Mouse (Mus musculus) thymus, postnatal 36 days (tissue): ENCODE data around the gene Slc22a21.
"Not testable (repeated sequence)": the region's sequence is repeated elsewhere in the genome, so short reads cannot be mapped to it uniquely, and the experiment has no call there.

ENCODE experiments used
- DNase-seq, 2 experiments: peaks; one replicate each; pipeline ENCODE4 v3.0.0; 2022; ENCODE audit warnings: mixed read lengths in 2 of 2

The Slc22a21 gene

DNA sequence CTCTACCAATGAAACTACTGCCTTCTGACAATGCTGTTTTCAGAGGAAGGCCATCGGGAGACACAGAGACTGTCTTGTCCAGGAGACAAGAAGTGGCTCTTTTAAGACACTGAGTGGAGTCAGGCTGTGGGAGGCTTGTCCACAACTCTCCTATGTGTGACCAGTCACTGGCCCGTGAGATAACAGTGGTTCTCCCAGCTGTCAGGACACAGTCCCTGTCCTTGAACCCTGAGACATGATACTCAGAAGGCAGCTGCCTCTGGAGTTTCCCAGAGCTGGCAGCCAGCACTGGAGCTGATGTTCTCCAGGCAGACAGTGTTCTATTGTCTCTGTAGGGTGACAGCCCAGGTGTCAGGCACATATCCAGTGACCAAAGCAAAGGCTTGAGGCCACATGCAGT, 17.5 kb upstream of the Slc22a21 start:
- no peak for DNase-seq

DNA sequence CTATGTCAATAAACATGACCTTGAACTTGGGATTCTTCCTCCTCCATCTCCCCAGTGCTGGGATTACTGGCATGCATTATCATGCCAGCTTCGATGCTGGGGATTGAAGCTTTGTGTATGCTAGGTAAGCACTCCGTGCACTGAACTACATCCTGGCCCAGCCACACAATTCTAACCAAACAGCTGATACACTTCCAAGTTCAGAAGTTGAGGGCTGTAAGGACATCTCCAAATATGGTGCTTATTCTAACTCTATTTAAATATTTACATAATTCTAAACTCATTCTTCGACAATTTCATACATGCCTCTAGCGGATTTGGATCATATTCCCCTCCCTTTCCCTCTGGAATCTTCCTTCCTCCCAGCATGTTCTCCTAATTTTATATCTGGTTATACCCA, 12.1 kb upstream of the Slc22a21 start:
- no peak for DNase-seq

DNA sequence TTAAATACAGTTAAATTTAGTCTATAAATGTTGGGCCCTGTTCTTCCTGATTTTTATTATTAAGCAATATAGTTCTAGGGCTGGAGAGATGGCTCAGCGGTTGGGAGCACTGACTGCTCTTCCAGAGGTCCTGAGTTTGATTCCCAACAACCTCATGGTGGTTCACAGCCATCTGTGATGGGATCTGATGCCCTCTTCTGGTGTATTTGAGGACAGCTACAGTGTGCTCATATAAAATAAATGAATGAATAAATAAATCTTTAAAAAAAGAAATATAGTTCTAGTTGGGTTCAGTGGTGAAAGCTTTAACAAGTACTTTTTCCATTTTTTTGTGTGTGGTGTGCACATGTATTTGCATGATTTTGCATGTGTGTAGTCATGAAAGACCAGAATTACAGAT, 9.1 kb upstream of the Slc22a21 start:
- no peak for DNase-seq

DNA sequence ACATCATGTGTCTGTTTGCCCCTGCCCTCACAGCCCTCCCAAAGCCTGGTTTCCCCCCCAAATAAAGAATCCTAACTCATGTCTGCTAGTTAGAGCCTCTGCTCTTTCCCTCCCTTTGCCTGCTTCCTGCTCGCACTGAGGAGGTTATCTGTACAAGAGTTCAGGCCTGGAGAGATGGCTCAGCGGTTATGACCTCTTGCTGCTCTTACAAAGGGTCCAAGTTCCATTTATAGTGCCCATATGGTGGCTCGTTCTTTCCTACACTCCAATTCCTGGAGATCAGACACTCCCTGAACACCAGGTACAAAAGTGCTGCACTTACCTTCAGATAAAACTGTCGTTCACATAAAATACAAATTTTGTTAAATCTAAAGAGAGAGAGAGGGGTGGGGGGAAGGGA, 7.9 kb upstream of the Slc22a21 start:
- no peak for DNase-seq

DNA sequence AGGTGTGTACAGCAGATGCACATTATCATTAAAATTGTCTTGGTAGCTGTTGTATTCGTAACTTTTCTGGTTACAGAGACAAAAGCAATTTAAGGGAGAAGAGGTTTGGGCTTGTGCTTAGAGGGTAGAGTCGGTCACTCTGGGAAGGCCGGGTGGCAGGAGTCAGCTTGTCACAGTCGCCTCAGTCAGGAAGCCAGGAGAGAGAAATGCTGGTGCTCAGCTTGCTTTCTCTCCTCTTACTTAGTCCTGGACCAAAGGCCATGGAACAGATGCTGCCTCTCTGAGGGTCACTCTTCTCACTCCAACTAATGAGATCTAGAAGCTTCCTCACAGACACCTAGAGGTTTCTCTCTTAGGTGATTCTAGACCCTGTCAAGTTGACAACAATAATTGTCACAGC, 1.3 kb upstream of the Slc22a21 start:
- no peak for DNase-seq

DNA sequence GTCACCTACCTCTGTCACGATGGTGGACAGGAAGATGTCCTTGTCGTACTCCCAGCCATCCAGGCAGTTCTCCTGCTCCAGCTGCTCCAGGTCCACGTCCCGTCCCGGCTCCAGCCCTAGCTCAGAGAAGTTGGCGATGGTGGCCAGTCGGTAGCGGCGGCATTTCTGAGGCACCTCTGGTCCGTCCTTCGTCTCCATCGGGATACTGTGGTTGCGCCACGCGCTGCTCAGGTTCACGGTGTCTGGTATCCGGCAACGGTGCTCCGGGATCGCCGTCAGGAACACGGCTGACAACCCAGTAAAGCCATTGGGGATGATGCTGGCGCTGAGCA, 710 bp downstream of the Slc22a21 start:
- not testable (repeated sequence) for DNase-seq

DNA sequence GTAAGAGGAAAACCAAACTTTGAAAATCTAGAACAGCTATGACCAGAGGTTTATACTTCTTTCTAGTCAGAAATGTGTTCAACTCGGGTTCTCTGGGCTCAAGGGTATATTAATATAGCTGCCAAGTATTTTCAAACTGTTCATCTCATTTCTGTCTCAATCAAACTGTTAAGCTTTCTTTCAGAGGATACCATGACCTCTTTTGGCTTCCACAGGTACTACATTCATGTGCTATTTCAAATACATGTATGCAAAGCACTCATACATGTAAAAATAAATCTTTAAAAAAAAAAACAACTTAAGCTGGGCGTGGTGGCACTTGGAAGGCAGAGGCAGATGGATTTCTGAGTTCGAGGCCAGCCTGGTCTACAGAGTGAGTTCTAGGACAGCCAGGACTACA, 2.5 kb downstream of the Slc22a21 start:
- no peak for DNase-seq

DNA sequence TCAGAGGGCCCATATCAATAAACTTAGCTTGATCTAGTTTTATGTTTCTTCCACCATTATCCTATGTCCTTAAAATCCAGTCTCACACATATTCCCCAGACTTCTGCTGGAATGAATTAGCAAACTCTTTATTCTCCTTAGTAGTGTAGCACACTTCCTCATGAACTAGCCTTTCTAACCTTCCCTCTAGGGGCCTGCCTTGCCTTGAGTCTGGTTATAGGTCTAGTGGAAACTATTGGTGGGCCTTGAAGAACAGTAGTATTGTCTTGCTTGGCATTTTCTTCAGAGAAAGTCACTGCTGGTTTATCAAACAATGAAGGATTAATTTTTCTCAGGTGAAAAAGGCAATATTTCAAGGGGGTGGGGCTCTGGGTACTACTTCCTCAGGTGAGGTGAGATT, 4.6 kb downstream of the Slc22a21 start:
- no peak for DNase-seq

DNA sequence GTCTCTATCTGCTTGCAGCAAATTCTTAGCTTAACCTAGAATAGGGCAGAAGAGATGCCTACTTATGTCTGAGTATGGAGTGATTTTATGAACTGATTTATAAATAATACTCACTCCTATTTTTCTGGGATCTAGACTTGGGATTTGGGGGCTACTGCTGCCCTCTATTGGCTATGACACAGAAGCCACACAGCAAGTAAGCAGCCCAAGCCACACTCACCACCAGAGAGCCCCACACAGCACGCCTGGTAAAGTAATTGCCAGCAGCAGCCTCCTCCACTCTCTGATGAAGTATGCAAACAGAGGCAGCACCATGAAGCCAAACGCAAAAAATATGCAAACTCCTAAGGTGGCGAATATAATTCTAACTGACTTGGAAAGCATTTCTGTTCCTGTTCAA, 21.1 kb downstream of the Slc22a21 start:
- DNase-seq: no peak

DNA sequence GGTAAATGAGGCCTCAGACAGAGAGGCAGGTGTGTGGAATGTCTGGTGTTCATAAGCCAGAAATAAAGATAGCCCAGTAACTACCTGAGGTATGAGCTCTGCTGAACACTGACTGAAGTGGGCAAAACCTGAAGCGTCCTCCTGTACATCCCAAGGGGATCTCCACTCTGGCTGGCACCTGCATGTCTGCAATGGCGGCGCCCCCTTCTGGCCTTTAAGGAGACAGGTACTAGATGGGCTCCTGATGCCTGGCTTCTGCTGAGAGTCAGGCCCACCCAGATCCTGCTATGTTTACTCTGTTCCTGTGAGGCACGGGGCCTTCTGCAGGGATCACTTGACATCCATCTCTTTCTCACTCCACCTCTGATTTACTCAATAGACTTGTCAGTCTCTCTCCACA, 22.0 kb downstream of the Slc22a21 start:
- DNase-seq: peak; percentile 30 to 51

DNA sequence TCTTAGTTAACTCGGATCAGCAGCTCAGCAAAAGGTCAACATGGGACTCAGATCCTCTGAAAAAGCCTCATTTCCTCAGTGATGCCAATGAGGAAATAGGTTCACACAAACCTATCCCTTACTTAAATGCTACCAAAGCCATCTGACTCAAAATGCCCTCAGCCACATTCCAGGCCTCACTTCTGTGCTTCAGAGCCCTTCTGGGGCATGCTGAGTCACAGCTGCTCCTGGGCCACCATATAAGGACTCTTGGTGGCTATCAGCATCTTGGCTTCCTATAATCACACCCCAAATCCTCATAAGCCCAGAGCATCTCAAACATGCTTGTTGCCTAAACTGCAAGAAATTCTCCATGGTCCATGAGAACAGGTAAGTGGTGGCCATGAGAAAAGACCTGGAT, 23.5 kb downstream of the Slc22a21 start:
- DNase-seq: no peak

DNA sequence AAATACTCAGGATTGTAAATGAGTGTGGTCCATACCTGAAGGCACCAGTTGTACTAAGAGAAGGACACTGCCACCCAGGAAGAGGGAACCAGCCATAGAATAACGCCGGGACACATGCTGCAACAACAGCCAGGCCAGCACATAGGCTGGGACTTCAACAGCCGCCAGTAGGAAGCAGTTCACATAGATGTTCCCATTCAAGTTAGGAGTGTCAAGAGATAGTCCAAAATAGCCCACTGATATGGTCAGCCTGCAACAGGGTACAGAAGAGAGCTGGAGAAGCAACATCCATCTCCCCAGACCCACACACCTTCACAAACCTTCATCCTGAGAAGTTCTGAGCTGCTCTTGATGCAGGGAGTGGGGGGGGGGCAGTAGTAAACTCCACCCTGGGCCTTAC, 25.5 kb downstream of the Slc22a21 start:
- no peak for DNase-seq

DNA sequence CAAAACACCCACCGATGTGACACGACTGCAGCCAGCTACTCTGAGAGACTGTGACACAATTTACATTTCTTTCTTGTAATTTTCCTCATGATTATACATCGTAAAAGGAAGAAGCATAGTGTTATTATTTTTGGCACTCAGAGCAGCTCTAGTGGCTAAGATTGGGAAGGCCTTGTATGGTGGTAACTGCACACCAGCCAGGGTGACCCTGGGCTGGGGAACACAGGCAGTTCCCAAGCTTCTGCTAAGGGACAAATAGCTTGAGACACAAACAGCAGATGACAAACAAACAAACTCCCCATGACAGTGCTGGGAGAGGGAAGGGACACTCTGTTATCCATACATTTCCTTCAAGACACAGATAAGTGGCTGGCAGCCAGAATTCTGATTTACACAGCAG, 30.0 kb downstream of the Slc22a21 start:
- DNase-seq: not testable (repeated sequence)

DNA sequence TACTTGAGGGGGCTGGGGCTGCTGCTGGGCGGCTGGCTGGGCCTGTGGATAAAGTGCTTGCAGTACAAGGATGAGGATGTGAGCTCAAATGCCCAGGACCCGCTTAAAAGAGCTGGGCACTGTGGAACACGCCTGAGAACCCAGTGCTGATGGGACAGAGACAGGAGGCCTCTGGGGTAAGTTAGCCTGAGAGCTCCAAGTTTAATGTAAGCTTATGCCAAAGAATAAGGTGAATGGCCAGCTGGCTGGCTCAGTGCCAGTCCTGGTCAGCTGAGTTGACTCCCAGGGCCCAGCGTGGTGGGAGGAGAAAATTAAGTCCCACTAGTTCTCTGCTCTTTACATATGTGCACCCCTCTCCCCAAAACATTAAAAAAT, 48.2 kb downstream of the Slc22a21 start:
- DNase-seq: not testable (repeated sequence)

DNA sequence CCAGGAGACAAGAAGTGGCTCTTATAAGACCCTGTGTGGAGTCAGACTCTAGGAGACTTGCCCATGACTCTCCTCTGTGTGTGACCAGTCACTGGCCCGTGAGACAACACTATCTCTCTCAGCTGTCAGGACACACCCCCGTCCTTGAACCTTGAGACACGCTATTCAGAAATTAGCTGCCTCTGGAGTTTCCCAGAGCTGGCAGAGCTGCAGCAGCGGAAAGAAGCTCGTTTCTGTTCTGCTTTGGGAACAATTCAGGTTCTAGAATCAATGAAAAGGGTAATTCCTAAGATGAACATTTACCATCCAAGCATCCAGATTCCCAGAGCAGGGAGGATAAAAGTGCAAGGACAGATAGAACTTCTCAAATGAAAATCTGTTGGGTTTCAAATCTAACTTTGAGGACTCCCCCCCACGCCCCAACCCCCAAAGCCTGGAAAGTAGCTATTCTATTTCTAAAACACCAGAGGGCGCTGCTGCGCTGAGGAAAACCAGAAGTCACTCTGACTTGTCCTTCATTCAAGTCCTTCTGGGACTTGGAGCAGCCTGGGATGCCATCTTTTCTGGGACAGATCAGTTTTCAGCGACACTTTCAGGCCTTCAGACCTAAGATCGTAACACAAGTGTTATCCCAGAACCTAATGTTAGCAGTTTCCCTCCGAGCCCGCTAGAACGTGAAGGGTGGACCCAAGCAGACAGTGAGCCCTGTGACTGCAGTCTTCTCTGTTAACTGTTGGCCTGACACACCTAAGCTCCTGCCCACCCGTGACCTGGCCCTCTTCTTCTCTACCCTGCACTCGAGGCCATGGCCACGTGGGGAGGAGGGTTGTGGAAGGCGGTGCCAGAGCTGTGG, 48.8 kb downstream of the Slc22a21 start:
- DNase-seq: peak; percentile 22 to 24

DNA sequence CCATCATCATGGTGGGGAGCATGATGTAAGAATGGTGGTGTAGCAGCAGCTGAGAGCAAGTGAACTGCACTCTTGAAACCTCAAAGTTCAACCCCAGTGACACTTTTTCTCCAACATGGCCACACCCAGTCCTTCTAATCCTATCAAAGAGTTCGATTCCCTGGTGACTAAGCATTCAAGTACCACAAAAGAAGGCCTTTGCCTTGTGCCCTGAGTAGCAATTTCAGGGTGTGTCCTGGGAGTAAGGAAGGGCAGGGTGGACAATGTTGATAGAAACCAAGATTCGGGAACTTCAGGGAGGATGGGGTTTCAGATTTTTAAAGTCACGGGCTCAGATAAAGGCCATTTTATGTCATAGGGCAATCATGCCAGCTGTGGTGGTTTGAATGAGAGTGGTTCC, 50.4 kb downstream of the Slc22a21 start:
- no peak for DNase-seq

DNA sequence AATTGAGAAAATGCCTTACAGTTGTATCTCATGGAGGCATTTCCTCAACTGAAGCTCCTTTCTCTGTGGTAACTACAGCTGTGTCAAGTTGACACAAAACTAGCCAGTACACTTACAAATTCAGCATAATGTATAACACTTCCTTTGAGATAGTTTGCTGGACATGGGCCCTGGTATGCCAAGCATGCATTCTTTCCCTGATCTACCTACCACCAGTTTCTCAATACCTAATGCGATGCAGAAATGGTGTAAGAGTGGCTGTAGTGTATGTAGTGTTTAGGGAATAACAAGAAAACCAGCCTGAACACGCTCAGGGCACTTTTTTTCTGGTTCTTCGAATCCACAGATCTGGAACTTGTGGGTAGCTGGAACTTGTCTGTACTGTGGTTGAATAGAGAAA, 51.5 kb downstream of the Slc22a21 start:
- DNase-seq: no peak

DNA sequence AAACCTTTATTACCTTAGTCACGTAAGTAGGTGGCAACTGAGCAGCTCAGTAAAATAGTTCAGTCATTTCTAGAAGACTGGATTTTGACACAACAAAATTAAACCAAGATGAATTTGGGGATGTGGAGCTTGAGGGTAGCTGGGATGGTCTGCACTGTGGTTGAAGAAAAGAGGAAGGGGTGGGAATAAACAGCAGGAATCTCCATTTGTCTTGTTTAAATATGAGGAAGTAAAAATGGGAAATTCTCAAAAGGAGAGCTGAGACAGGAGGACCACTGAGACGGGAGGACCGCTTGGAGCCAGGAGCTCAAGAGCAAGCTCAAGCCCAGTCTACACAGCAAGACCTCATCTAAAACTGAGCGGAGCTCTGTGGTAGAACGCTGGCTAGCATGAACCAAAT, 53.8 kb downstream of the Slc22a21 start:
- no peak for DNase-seq

DNA sequence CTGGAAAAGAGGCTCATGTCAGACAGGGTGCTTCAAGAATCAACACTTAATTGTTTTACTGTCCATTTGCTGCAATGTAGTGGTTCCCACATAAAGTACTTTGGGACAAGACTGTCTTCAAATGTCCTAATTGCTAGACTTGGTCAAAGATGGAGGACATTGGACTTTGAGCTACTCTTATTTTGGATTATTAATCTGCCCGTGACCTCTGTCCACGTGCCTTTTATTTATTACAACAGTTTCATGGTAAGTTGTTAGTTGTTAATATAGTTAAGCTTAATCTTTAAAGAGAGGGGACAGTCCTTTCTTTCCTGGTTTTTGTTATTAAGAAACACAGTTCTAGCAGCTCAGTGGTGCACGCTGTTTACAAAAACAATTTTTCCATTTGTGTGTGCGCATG, 61.3 kb downstream of the Slc22a21 start:
- DNase-seq: no peak

DNA sequence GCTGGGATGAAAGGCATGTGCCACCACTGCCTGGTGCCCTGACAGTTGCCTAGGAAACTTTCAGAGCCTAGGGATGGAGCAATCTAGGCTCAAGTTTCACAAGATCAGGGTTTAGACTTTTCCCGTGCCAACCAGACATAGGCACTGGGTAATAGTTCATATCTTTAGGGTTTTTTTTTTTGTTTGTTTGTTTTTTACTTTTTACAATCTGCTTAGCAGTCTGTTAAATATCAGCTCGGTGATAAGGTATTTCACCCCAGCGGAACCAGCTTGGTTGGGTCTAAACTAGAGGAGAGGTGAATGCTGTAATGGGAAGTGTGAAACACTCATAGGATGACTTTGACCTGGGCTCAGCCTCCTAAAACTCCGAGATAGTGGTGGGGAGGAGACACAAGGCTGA, 69.1 kb downstream of the Slc22a21 start:
- no peak for DNase-seq

DNA sequence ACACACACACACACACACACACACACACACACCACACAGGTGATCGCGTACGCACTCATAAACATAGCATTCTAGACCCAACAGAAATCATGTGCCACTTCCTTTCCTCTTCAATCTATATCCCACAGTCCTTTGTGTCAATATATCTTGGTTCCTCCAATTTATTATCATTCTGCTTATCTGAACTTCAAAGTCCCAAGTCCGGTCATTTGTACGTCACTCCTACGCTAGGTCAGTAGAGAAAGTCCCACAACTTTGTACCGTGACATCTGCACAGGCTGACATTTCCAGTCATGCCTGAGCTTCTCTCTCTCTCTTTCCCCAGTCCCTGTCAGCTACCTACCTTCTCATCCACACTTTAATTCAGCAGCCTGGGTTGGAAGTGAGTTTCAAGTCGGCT, 71.4 kb downstream of the Slc22a21 start:
- DNase-seq: no peak

DNA sequence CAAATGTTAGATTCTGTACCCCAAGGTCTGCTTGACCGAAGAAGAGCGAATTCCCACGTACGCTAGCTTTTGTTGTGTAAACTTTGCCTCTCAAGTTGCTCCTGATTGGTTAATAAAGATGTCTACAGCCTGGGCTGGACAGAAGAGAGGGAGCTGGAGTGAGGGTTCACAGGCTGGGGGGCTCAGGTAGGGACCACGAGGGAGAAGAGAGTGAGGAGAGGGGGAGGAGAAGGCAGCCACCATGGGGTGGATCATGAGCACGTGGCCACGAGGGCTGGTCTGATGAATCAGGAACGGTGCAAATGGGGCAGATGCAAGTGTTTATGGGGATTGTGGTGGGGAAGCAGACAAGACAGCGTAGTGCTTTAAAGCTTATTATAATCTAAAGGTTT, 75.6 kb downstream of the Slc22a21 start:
- no peak for DNase-seq

DNA sequence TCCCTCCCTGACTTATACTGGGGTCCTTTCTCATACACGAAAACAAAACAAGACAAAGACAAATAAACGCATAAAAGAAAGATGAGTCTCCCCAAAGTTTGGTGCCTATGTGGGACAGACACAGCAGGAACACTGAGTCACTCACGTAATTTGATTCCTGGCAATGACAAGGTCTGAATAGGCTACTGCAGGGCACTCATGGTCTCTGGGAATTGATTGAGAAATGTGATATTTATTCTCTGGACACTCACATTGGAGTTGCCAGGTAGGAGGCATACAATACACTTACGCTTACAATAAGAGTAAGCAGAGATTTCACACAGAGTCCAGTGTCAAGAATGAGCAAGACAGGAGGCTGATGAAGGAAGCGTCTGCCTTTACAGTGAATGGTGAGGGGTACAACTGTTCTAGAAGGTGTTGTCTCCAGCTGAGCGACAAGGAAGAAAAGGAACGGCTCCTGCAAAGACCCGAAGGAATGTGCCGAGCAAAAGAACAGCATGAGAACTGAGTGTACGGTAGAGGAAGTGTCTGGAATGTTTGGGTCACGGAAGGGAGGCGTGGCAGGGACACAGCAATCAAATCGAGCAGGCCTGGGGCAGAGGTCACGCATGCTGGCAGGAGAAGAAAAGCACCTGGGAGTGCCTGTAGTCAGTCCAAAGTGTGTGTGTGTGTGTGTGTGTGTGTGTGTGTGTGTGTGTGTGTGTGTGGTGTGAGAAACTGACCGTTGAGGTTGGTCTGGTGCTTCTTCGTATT, 76.2 kb downstream of the Slc22a21 start:
- DNase-seq: no peak

DNA sequence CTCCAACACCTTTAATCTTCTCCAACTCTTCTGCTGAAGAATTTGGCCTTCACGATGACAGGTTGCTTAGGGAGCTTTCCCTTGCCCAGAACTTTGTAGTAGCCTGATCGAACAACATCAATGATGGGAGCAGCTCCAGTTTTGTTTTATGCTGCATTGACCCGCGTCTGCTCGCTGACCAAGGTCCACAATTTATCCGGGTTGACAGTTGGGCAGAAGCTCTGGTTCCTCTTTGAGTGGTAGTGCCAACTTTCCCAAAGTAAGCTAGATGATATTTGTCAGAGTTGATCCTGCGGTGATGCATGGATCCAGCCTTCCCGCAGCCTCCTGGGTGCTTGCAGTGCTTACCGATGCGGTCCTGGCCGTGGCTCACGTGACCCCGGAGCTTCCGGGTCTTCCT, 77.4 kb downstream of the Slc22a21 start:
- DNase-seq: no peak

DNA sequence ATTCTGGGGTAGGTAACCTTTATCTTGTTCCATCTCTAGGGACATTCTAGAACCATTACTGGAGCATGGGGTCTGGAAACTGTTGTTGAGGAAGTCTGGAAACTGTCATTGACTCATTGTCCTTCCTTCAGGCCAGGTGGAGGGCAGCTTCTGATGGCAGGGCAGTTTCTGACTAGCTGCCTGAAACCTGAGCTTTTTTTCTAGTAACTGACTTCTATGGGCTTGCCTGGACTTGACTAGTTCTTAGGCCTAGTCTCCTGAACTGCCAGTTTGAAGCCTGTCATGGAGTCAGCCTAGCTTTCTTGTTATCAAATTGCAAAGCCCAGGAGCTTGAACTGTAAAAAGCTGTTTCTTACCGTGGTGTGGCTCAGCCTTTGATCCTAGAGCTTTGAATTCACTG, 79.1 kb downstream of the Slc22a21 start:
- no peak for DNase-seq
